Mouse (Mus musculus) ES-CJ7 (cell line): ENCODE data around the gene Irak2.
A peak's percentile ranks its signal among the peaks of the same experiment; 100 is the strongest.
"Not testable (repeated sequence)": the region's sequence is repeated elsewhere in the genome, so short reads cannot be mapped to it uniquely, and the experiment has no call there.

ENCODE experiments used
- DNase-seq: peaks from one replicate; pipeline ENCODE4 v3.0.0; 2011; ENCODE audit warnings: low read depth, low spot score

Irak2 gene

GRCm38 (mm10) chr6:113668287-113669154 lies 30.3 kb downstream of the Irak2 start:
- DNase-seq, result peak; percentile 53

GRCm38 (mm10) chr6:113669821-113670220 lies 31.6 kb downstream of the Irak2 start:
- DNase-seq, result no peak

- DNase-seq, result not testable (repeated sequence)
Observed at GRCm38 (mm10) chr6:113672029-113672428, 33.8 kb downstream of the Irak2 start.

DNA sequence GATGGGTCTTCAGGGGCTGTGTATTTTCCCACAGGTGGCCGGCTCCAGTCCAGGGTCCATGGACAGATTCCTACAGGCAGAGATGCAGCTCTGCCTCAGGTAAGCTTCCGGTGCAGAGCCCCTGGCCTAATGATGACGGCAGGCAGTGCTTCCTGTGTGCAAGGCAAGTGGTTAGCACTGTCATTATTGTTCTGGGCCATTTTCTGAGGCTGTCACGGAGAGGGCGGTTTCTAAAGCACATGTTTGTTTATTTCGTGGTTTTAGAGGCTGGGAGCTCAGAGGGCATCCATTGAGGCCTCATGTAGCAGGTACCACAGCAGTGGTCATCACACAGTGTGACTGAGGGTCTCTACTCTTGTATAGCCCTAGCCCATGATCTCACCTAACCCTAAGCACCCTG lies 34.7 kb downstream of the Irak2 start:
- no peak for DNase-seq

DNA sequence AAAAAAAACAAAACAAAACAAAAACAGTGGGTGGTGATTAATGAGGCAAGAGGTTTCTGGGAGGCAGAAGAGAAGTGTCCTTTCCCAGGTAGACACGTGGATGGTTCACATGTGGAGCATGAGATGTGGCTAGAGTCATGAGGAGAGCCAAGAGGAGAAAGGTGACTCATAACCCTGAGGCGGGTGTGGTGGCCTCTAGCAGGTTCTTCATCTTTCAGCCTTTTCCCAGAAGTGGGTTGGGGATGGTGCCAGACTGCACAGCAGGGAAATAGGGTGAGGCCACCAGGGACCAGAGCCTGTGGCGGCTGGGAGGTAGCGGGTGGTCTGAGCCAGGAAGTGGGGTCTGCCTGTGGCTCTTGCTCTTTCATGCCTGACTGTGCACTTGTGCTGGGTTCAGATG lies 37.0 kb downstream of the Irak2 start:
- DNase-seq, result peak; percentile 58

GRCm38 (mm10) chr6:113675991-113676390 lies 37.7 kb downstream of the Irak2 start:
- peak; percentile 66 for DNase-seq

- no peak for DNase-seq
Observed at GRCm38 (mm10) chr6:113677070-113677734, 38.9 kb downstream of the Irak2 start.

DNA sequence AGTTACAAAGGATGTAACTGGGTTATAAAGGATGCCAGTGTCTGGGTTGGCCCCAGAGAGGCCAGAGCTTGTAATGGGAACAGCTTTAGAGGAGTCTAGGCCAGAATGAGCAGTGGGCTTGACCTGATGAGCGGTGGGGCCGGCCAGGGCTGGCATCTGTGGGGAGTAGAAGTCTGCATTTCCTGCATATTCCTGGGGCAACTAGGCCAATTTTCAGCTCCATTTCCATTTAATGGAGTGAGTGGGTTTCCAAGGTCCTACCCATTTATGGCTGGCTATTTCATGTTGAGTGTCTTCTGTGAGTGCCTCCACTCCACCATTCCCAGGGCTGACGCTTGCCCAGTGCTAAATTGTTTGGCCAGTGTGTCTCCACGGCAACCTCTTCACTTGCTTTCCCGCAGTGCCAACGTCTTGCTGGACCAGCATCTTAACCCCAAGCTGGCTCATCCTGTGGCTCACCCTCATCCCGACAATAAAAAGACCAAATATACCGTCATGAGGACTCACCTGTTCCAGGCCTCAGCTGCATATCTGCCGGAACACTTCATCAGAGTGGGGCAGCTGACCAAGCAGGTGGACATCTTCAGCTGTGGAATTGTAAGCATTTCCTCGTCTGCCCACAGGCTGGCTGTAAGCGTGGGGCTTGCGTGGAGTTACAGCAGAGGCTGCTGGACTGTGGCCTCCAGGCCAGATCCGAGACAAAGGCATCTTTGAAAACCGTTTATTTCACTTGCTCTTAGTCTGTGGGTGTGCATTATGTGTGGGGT lies 40.2 kb downstream of the Irak2 start:
- DNase-seq, result no peak

DNA sequence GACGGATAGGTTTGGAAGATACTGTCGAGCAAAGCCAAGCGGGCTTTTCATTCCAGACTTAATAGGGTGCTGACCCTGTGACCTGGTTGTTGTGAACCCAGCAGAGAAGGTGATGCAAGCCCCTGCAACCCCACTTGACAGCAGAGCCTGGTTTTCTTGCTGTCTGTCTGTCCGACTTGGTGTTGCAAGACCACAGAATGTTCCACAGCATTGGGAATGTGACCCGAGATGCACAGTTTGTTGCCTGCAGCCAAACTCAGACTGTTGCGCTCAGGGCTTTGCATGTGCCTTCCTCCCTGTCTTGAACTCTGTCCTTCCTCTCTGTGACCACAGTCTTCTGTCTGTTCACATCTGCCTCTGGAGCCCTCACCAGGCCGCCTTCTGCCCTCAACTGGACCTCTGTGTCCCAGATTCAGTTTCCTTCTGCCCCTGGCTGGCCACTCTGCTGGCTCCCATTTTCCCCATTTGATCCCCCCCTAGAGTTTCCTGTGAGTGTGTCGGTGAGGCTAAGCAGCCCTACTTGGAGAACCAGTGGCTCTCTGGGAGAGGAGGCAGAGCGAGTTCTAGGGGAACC lies 41.8 kb downstream of the Irak2 start:
- DNase-seq, result no peak

DNA sequence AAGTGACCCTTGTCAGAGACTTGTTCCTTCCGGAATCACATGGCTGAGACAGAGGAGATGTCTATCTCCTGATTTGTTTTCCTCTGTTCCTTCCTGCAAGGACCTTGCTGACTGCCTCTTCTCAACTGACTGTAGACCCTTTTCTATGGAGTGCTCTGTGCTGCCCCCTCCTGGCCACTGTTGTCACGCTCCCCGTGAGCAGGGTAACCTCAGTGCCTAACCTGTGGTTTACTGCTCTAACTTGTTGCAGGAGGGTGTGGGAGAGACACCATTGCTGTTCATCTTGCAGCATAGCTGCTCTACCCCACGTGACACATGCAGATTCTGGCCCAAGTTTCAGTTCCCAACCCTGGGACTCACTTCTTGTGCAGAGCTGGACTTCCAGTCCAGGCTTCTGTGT lies 43.0 kb downstream of the Irak2 start:
- DNase-seq, result peak; percentile 94

GRCm38 (mm10) chr6:113683081-113683825 lies 45.0 kb downstream of the Irak2 start:
- peak; percentile 94 for DNase-seq

GRCm38 (mm10) chr6:113686551-113687125 lies 48.4 kb downstream of the Irak2 start:
- DNase-seq, result peak; percentile 95

GRCm38 (mm10) chr6:113690008-113690399 lies 51.7 kb downstream of the Irak2 start:
- DNase-seq, result peak; percentile 81

DNA sequence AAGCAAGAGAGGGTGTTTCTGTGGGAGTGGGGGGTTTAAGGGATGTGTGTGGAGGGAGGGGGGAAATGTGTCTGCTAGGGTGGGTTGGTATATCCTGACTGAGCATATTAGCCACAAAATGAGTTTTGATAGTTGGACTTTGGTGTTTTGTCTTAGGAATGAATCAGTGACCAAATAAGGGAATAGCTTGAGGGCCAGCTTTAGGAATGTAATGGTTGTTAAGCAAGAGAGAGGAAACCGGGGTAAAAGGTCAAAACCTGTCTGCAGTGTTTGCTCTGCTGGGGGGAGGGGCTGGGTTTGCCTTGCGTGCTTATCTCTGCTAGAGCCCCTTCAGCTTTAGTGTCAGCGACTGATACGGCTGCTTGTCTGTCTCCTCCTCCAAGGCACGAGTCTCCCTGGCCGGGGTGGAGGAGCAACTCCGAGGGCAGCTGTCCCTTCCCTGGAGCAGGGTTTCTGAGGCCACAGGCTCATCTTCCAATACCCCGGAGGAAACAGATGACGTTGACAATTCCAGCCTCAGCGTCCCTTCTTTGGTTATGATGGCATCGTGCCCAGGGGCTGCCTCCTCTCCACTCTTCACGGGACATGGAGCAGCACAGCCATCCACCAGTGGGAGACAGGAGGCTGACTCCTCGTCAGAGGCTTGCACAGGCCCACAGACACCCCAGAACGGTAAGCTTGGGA lies 52.3 kb downstream of the Irak2 start:
- peak; percentile 94 for DNase-seq

DNA sequence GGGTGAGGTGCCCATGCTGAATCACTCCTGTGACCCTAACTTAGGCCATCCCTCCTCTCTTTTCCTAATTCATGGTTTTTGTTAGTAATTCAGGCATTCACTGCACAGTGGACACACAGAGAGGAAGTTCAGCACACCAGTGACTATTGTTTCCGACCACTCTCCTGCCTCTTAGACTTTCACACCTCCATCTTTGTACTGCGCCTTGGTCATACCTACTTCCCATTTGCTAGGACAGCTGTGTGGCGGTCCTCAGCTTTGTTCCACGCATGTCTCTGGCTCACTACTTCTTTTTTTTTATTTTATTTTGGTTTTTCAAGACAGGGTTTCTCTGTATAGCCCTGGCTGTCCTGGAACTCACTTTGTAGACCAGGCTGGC lies 52.8 kb downstream of the Irak2 start:
- DNase-seq, result no peak

DNA sequence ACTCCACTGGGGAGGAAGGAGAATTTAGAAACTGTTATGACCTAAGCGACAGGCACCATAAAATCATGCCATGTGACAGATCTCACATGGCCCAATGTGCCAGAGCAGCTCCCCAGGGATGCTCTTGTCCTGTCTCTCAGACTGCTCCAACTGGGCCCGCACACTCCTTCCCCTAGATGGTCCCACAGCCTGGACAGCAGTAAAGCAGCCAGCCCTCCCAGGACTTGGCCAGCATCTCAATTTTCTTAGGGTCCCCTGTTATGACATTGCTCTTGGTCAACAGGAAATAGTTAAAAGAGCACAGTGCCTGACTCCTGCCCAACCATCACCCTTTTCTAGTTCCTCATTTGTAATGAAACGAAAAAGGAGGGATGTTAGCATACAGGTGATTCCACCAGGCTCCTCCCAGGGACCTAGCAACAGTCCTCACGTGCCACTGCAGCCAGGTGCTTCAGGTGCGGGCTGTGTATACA lies 54.4 kb downstream of the Irak2 start:
- no peak for DNase-seq

DNA sequence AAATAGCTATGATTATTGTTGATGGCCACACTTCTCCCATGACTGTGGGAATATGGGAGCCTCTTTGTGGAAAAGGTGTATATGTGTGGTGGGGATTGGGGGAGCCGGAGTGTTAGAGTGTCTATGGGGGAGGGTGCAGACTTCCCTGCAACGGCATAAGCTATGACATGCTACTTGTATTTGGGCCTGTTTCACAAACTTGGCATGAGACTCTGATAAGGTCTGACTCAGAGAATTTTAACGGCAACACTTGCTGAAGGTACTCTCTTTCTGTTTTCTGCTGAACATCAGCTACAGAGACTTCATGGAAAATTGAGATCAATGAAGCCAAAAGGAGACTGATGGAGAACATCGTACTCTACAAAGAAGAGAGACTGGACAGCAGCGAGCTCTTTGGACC lies 55.1 kb downstream of the Irak2 start:
- no peak for DNase-seq

- no peak for DNase-seq
Observed at GRCm38 (mm10) chr6:113695203-113695602, 56.9 kb downstream of the Irak2 start.

GRCm38 (mm10) chr6:113695766-113696355 lies 57.6 kb downstream of the Irak2 start:
- peak; percentile 66 for DNase-seq
